Mouse (Mus musculus): ENCODE data around the gene Zfp872. TPM values are rescaled to one million over a fixed set of nuclear protein-coding genes. Genes with fewer than 3 reads are reported as not detected.

Zfp872 gene
- polyA plus RNA-seq, 1 experiment = 1.3 TPM

Other genes starting within 250 kb of the Zfp872 start
- 4.6 and 6.4 TPM in 2 replicates for gene Swsap1, start 232.3 kb upstream of the Zfp872 start, polyA plus RNA-seq (2012; rRNA removed)
- gene Epor, start 224.6 kb upstream of the Zfp872 start, polyA plus RNA-seq (2012; rRNA removed) = 1.8 and 2.1 TPM in 2 replicates
- gene Rgl3, start 198.6 kb upstream of the Zfp872 start, polyA plus RNA-seq (2012; rRNA removed) = 25.7 and 27.3 TPM in 2 replicates
- 0.19 and 0.29 TPM in 2 replicates for gene Ccdc151, start 185.5 kb upstream of the Zfp872 start, polyA plus RNA-seq (2012; rRNA removed)
- 84.4 and 86.5 TPM in 2 replicates for gene Prkcsh, start 185.3 kb upstream of the Zfp872 start, polyA plus RNA-seq (2012; rRNA removed)
- gene Elavl3, start 136.1 kb upstream of the Zfp872 start, polyA plus RNA-seq (2012; rRNA removed) = 0.06 and 0.16 TPM in 2 replicates
- gene Gm49318, start 116.8 kb upstream of the Zfp872 start, polyA plus RNA-seq (2012; rRNA removed) = not detected in 2 replicates
- gene Zfp653, start 116.7 kb upstream of the Zfp872 start, polyA plus RNA-seq (2012; rRNA removed) = 18.0 and 21.3 TPM in 2 replicates
- gene Ecsit, start 102.7 kb upstream of the Zfp872 start, polyA plus RNA-seq (2012; rRNA removed) = 39.4 and 40.3 TPM in 2 replicates
- 3,917 and 4,778 TPM in 2 replicates for gene Cnn1, start 88.9 kb upstream of the Zfp872 start, polyA plus RNA-seq (2012; rRNA removed)
- gene Elof1, start 70.9 kb upstream of the Zfp872 start, polyA plus RNA-seq (2012; rRNA removed) = 74.8 and 97.4 TPM in 2 replicates
- gene Acp5, start 52.4 kb upstream of the Zfp872 start, polyA plus RNA-seq (2012; rRNA removed) = 24.0 and 35.7 TPM in 2 replicates
- gene Pigyl, start 31.2 kb upstream of the Zfp872 start, polyA plus RNA-seq (2012; rRNA removed) = 84.1 and 92.9 TPM in 2 replicates
- gene Zfp809, start 37.6 kb downstream of the Zfp872 start, polyA plus RNA-seq (2012; rRNA removed) = 44.2 and 47.3 TPM in 2 replicates
- gene Zfp599, start 71.8 kb downstream of the Zfp872 start, polyA plus RNA-seq (2012; rRNA removed) = 0.26 and 0.34 TPM in 2 replicates
- 11.9 and 12.6 TPM in 2 replicates for gene Zfp810, start 119.6 kb downstream of the Zfp872 start, polyA plus RNA-seq (2012; rRNA removed)
- 5.2 and 6.6 TPM in 2 replicates for gene Anln, start 201.1 kb downstream of the Zfp872 start, polyA plus RNA-seq (2012; rRNA removed)
- gene 9530077C05Rik, start 223.4 kb downstream of the Zfp872 start, polyA plus RNA-seq (2012; rRNA removed) = 3.3 and 3.5 TPM in 2 replicates